Mouse (Mus musculus): ENCODE data around the gene Flot2.

- no peak for TF ChIP-seq CTCF (IDR thresholded peaks at IDR 0.05; ENCODE audit: borderline replicate concordance, insufficient read depth, low read length)
- no peak for TF ChIP-seq POLR2A (IDR thresholded peaks at IDR 0.05; ENCODE audit: low read depth, low read length)
Measured at GRCm38 (mm10) chr11:78087756-78088281, 50.1 kb downstream of the Flot2 start.
